Mouse (Mus musculus) splenic B cell, adult 2 months (primary cell): ENCODE results near the gene Myl4.
"Not testable (repeated sequence)": the region's sequence is repeated elsewhere in the genome, so short reads cannot be mapped to it uniquely, and the experiment has no call there.

Experiments used
- DNase-seq: peaks from one replicate; pipeline ENCODE4 v3.0.0-alpha.2; 2011; ENCODE audit warnings: low read depth, low spot score
- H3K27me3 ChIP-seq: 2 replicates; pipeline ENCODE4 v1.6.1; 2012; ENCODE audit warnings: mild to moderate bottlenecking, low read length, moderate library complexity, mixed read lengths; ENCODE audit not compliant: control insufficient read depth, poor library complexity, insufficient read depth, severe bottlenecking
- H3K36me3 ChIP-seq: 2 replicates; pipeline ENCODE4 v1.6.1; 2012; ENCODE audit warnings: mild to moderate bottlenecking, low read length, moderate library complexity, mixed read lengths; ENCODE audit not compliant: control insufficient read depth, poor library complexity, insufficient read depth, severe bottlenecking

Myl4 gene

DNA sequence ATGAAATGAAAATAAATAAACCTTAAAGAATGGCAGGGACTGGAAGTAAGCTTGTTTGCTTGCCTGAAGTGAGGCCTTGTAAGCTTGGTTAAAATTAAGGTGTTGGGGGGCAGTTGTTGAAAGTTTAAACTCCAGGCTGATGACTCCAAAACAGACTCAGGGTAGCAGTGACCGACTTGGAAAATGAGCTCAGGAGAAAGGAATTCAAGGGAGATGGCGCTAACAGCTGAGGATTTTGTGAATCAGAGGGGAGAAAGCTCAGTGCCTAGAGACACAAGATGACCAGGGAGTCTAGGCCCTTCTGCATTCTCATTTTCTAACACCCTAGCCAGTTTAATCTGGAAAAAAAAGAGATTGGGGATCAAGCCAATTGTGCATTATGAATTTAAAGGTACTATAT is 10.5 kb downstream of the Myl4 start:
- no peaks in the 10 kb centered on the region for H3K27me3 ChIP-seq
- no peak for DNase-seq
- no peaks in the 10 kb centered on the region for H3K36me3 ChIP-seq

DNA sequence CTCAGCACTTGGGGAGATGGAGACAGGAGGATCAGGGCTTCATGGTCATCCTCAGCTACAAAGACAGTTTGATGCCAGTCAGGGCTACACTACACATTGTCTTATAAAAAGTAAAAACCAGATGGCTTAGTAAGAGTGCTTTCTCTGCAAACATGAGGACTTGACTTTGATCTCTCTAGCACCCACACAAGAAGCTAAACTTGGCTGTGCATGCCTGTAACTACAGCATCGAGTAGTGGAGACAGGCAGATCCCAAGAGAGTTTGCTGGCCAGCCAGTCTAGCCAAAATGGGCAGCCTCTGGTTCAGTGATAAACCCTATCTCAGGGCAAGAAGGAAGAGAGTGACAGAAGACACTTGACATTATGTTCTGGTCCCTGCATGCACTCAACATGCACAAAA is 13.0 kb downstream of the Myl4 start:
- Histone ChIP-seq H3K27me3 (no peaks in the 10 kb centered on the region), H3K36me3 (no peaks in the 10 kb centered on the region)
- no peak for DNase-seq

DNA sequence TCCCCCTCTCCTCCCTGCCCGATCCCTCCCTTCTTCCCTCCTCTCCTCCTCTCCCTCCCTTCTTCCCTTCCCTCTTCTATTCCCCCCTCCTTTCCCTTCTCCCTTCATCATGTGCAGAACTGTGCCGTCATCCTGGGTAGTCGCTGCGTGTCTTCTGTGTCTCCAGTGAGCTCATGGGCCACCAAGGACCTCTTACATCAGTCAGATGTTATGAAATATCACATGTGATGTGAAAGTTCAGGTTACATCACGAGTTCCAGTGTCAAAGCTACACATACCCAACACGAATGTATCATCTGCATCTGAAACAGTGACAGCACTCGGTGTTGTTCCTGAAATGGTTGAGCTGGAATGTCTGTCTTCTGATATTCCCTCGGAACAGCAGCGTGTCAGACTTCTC is 14.7 kb downstream of the Myl4 start:
- no peak for DNase-seq
- Histone ChIP-seq H3K27me3 (no peaks in the 10 kb centered on the region), H3K36me3 (no peaks in the 10 kb centered on the region)

DNA sequence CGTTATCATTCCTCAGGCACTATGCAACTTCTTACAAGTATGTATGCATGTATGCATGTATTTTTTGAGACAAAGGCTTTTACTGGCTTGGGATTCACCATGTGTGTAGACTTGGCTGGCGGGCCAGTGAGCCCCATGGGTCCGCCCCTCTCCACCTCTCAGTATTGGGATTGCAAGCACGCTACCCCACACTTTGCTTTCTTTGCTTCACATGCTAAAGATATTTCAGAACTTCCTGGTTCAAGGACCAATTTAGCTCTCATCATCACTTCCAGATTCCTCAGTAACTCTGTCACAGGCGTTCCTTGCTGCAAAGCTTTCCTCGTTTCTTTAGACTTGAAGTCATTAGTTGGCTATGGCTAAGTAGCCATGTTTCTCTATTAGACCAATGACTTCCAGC is 15.6 kb downstream of the Myl4 start:
- no peaks in the 10 kb centered on the region for H3K27me3 ChIP-seq
- H3K36me3 ChIP-seq, result no peaks in the 10 kb centered on the region
- no peak for DNase-seq

DNA sequence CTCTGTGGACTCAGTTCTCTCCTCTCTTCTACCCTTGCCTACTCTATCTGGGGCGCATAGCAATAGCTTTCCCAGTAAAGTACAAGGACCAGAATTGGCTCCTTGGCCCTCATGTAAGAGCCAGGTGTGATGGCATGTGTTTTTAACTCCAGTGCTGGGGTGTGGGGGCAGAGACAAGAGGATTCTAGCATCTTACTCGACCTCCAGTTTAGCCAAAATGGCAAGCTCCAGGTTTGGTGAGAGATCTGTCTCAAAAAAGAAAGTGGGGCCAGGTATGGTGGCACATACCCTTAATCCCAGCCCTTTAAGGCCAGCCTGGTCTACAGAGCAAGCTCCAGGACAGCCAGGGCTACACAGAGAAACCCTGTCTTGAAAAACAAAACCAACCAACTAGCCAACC is 16.3 kb downstream of the Myl4 start:
- Histone ChIP-seq H3K36me3 (no peaks in the 10 kb centered on the region), H3K27me3 (no peaks in the 10 kb centered on the region)
- no peak for DNase-seq

DNA sequence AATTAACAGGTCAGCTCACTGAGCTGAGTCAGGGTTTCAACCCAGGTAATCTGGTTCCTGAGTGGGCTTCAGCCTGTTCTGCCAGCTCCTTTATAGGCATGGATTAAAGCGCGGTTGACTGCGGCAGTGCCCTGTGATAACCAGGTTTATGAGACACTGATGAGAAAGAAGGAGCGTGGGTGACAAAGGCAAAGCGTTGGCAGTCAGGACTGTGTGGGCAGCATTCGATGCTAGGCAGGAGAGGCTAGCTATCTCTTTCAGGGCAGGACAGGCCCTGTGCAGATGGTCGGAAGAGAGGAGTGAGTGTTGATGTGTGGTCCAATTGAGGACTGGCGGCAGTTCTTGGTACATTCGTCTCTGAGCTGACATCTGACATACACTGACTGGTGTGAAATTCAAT is 17.3 kb downstream of the Myl4 start:
- no peak for DNase-seq
- Histone ChIP-seq H3K27me3 (no peaks in the 10 kb centered on the region), H3K36me3 (no peaks in the 10 kb centered on the region)

DNA sequence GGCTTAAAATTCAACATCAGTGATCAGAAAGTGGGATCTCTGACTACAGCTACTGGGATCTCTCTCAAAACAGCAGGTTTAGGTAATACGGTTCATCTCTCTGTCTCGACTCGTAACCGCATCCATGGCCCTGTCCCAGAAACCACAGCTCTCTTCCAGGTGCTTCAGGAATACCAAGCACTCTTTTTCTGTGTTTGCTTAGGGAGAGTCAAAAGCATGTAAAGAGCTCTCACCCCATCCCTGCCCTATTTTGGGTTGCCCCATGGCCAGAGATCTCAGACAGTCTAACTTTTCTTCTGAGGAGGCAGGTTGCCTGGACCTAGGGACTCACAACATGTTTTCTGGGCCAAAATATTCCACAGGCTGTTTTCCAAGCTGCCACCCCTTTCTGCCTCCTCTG is 17.9 kb downstream of the Myl4 start:
- no peak for DNase-seq
- Histone ChIP-seq H3K36me3 (no peaks in the 10 kb centered on the region), H3K27me3 (no peaks in the 10 kb centered on the region)

DNA sequence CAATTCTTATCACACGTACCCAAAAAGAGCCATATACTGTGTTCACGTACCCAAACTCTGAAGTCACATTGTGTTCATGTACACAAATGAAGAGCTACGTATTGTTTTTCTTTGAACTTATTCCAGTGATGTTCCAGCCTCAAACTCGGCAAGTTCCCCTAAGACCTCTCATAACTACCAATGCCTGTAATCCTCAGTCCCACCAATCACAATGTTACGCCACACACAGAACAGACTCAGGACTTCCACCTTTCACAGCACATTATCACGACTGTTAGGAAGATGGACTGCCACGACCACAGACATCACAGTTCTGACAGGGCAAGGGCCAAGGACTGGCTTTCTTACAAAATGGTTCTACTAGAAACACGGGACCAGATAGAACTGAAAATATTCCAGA is 20.1 kb downstream of the Myl4 start:
- DNase-seq, H3K27me3 ChIP-seq, H3K36me3 ChIP-seq: not testable (repeated sequence)

DNA sequence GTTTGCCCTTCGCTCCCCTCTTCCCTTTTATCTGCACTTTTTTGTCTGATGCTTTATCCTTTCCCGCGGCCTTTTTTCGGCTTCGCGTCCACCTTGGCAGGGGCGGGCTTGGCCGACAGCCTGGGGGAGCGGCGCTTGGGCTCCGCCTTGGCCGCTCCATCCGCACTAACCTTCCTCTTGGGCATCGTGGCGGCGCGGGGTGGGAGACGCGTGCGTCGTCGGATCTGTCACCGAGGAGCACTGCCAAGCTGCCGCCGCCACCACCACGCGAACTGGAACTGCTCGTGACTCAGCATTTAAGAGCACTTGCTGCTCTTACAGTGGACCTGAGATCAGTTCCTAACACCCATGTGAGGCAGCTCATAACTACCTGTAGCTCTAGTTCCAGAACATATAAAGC is 20.9 kb downstream of the Myl4 start:
- not testable (repeated sequence) for H3K36me3 ChIP-seq, H3K27me3 ChIP-seq
- peak; percentile 33 for DNase-seq

DNA sequence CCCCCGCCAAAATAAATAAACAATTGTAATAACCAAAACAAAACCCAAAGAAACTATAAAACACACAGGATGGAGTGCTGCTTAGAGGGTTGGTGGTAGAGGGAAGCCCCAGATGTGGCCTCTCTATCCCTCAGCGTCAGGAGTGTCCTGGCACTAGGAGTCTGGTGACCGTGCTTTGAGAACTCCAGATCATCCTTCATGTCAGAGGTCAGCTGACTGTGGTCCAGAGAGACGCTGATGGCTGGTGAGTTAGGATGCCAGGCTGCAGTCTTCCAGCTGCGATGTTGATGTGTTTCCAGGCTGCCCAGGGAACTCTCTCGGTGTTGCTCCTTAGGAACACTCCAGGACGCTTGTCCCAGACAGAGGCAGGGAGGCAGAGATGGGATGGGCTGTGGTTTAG is 21.6 kb downstream of the Myl4 start:
- no peaks in the 10 kb centered on the region for H3K27me3 ChIP-seq
- no peak for DNase-seq
- H3K36me3 ChIP-seq, result no peaks in the 10 kb centered on the region

DNA sequence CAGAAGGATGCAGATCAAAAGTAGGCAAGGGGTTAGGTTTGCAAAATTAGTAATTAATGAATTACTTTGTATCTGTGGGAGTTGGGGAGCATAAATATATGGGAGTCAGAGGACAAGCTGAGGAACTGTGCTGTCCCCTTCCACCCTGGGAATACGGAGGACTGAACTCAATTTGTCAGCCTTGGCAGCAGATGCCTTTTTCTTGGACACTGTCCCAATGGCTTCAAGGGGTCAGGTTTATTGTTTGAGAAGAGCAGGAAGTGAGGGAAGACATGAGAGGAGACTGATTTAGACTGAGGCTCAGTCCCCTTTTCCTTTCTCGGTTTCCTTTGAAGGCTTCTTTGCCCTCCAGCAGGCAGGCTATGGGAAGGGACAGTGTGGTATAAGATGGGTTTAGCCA is 22.1 kb downstream of the Myl4 start:
- Histone ChIP-seq H3K36me3 (no peaks in the 10 kb centered on the region), H3K27me3 (no peaks in the 10 kb centered on the region)
- DNase-seq, result no peak

DNA sequence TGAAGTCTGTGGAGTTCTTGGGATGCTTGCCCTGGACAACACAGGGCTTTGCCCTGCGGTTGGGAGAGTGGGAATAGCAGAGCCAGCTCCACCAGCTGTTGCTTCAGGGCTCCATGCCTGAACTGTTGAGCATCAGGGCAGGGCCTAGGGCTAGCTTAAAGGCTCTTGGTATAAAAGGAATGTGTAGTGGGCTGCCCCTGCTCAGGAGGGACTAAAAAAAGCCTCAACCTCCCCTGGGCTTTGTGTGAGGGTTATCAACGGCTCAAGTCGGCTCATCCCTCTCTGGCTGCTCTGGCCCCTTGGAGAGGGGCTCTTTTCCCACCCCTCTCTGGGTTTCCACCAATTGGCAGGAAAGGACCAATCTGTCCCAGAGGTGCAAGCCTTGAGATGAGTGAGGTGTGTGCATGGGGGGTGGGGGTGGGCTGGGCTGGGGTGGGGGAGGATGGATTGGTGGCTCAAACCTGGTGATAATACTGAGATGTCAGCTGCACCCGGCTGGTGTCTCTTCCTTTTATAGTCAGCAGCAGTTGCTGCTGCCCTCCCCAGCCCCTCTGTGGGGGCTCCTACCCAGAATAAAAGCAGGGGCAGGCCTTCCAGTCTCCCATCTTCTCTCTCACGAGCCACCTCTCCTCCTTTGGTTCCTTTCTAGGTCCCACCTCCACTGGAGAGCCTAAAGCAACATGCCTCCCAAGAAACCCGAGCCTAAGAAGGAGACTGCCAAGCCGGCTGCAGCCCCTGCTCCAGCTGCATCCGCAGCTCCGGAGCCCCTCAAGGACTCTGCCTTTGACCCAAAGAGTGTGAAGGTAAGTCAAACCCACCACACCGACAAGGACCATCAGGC is 26.5 kb downstream of the Myl4 start:
- DNase-seq, result no peak
- no peaks in the 10 kb centered on the region for H3K27me3 ChIP-seq
- H3K36me3 ChIP-seq, result no peaks in the 10 kb centered on the region

DNA sequence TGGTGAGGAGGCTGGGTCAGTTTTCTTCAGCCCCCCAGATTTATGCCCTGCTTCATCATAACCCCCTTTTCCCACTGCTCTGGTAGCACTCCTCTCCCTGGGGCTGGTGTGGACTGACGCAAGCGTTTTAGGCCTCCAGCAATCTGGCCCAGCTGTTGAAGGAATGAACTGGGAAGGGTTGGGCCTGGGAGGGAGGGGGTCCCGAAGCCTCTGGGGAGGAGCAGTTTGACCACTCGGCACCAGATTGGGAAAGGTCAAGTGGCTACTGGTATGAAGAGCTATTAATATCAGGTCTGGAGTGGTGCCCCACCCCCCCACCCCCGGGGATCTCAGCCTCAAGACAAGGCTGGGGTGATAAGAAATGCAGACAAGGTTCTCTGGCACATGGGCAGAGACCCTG is 27.6 kb downstream of the Myl4 start:
- DNase-seq, result no peak
- Histone ChIP-seq H3K27me3 (no peaks in the 10 kb centered on the region), H3K36me3 (no peaks in the 10 kb centered on the region)

DNA sequence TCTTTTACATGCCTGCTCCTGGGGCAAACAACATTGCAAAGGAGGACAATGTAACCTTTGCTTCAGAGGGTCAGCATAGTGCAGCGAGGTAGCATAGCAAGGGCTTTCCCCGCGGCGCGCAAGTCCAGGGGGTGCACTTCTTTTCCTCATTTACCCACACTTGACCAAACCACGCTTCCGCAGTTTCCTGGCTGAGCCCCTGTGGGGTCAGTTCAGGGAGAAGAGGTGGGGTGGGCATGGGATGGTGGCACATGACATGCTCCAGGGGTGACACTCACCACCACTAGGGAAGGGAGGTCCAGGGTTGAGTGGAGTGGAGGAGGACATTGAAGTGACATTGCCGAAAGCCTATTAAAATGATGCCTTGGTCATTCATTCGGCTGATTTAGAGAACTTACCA is 28.6 kb downstream of the Myl4 start:
- no peak for DNase-seq

DNA sequence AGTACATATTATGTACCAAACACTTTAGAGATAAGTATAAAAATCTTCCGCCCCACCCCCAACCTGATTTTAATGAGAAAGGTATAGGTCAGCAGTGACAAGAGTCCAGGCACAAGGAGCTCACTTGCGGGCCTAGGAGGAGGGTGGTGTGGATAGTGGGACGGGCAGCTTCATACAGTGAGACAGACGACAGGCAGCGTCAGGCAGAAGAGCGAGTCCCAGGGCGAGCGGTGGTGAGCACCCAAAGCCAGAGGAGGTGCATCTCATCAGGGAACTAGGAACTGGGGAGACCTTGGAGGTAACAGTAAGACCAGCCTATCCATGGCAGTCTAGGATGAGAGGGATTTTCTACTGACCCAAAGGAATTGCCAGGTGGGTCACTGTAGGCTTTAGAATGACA is 29.1 kb downstream of the Myl4 start:
- DNase-seq, result no peak
- H3K36me3 ChIP-seq, result no peaks in the 10 kb centered on the region
- H3K27me3 ChIP-seq, result no peaks in the 10 kb centered on the region

More for the DNA sequence above, 28.6 kb downstream of the Myl4 start:
- Histone ChIP-seq H3K36me3 (no peaks in the 10 kb centered on the region), H3K27me3 (no peaks in the 10 kb centered on the region)

DNA sequence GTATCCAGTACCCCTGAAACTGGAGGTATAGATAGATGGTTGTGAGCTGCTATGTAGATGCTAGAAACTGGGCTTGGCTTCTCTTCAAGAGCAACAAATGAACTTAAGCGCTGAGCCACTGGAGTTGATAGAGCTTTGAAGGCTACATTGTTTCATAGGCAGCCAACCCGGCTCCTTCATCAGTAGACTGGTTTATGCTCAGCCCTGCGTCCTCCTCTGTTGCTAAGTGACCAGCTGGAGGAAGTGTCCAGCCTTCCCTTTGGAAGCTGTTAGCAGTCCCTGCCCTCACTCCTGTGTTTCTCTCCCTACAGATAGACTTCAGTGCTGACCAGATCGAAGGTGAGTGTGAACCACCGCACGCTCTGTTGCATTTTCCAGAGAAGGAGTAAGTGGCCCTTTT is 29.6 kb downstream of the Myl4 start:
- H3K36me3 ChIP-seq, result no peaks in the 10 kb centered on the region
- no peak for DNase-seq
- H3K27me3 ChIP-seq, result no peaks in the 10 kb centered on the region
